Mouse (Mus musculus): ENCODE data around the gene Lsm14b. TPM values are rescaled to one million over a fixed set of nuclear protein-coding genes. Genes with fewer than 3 reads are reported as not detected.

The Lsm14b gene
- total and polyA plus RNA-seq, 3 experiments = 12.2 to 16.5 (median 15.3) TPM

GRCm38 (mm10) chr2:180005656-180006351 lies 19.0 kb upstream of the Lsm14b start:
- TF ChIP-seq EP300 (IDR thresholded peaks at IDR 0.05; ENCODE audit: low read length) = no peak
- no peak for TF ChIP-seq UBTF (IDR thresholded peaks at IDR 0.05; ENCODE audit: low read depth, low read length)
- TF ChIP-seq NRF1 (IDR thresholded peaks at IDR 0.05; ENCODE audit: low read depth, low read length) = no peak
- no peak for TF ChIP-seq CHD1 (IDR thresholded peaks at IDR 0.05; ENCODE audit: low read depth, low read length)
- no peak for TF ChIP-seq CTCF (conservative IDR thresholded peaks at IDR 0.05 in 1 of 2, IDR thresholded peaks at IDR 0.05 in 1 of 2; ENCODE audit: low read depth in 2 of 2, low read length in 2 of 2)
- TF ChIP-seq POLR2A (IDR thresholded peaks at IDR 0.05; ENCODE audit: low read depth, low read length) = no peak
- TF ChIP-seq RAD21 (IDR thresholded peaks at IDR 0.05; ENCODE audit: low read depth, low read length) = no peak
- TF ChIP-seq BHLHE40 (IDR thresholded peaks at IDR 0.05; ENCODE audit: low read depth, low read length) = no peak
- no peak for TF ChIP-seq MYC (IDR thresholded peaks at IDR 0.05; ENCODE audit: low read depth, low read length)
- TF ChIP-seq MEF2A (IDR thresholded peaks at IDR 0.05; ENCODE audit: borderline replicate concordance, low read depth, low read length) = no peak
- no peak for TF ChIP-seq IRF4 (IDR thresholded peaks at IDR 0.05; ENCODE audit: low read depth, low read length)
- TF ChIP-seq KAT2A (IDR thresholded peaks at IDR 0.05; ENCODE audit: insufficient replicate concordance, low read length) = no peak
- no peak for TF ChIP-seq TCF12 (IDR thresholded peaks at IDR 0.05; ENCODE audit: low read depth, low read length)
- TF ChIP-seq E2F4 (IDR thresholded peaks at IDR 0.05; ENCODE audit: insufficient replicate concordance, low read depth, low read length) = no peak
- no peaks in the 10 kb centered on the region for H3K79me2 ChIP-seq (replicated peaks; ENCODE audit: control insufficient read depth, extremely low read depth, insufficient read depth, poor library complexity, severe bottlenecking)
- in situ Hi-C loops (cut with MboI; ENCODE audit: low pct_ligation_motif_present, low pct_unique_long_range_greater_than_20kb, low sequenced_read_pairs) = no loop called here
- H3K9ac ChIP-seq (ENCODE audit: insufficient read depth, low read depth) = no peak overlapping the region
- dilution Hi-C loops (cut with MboI; ENCODE audit: extremely low pct_ligation_motif_present, extremely low pct_unique_long_range_greater_than_20kb, low sequenced_read_pairs) = no loop called here
- DNase-seq (ENCODE audit: extremely low read depth) = no peak
- no peaks in the 10 kb centered on the region for H3K36me3 ChIP-seq (replicated peaks in 1 of 2; ENCODE audit: control insufficient read depth in 1 of 2, insufficient read depth in 1 of 2, low read length in 1 of 2)
- H3K27me3 ChIP-seq (replicated peaks) = peaks cover 55% of the 10 kb centered on the region
- no peak overlapping the region for H3K4me2 ChIP-seq (ENCODE audit: insufficient read depth, low read depth, poor library complexity, severe bottlenecking)
- no peak overlapping the region for H3K27ac ChIP-seq (ENCODE audit: insufficient read depth, low read depth)
- H3K4me1 ChIP-seq (ENCODE audit: control insufficient read depth in 1 of 2, insufficient read depth in 2 of 2) = no peaks in the 10 kb centered on the region
- no peak overlapping the region for H3K4me3 ChIP-seq (replicated peaks in 1 of 3; ENCODE audit: low read depth in 2 of 3, low read length in 2 of 3, poor library complexity in 1 of 3)
- H3K9me3 ChIP-seq (replicated peaks; ENCODE audit: low read length) = peaks cover 15% of the 10 kb centered on the region

GRCm38 (mm10) chr2:180006352-180007017 lies 18.3 kb upstream of the Lsm14b start:
- Histone ChIP-seq H3K36me3 (replicated peaks in 1 of 2; ENCODE audit: control insufficient read depth in 1 of 2, insufficient read depth in 1 of 2, low read length in 1 of 2) (no peaks in the 10 kb centered on the region), H3K27me3 (replicated peaks) (peaks cover 55% of the 10 kb centered on the region), H3K27ac (ENCODE audit: insufficient read depth, low read depth) (no peak overlapping the region), H3K9ac (ENCODE audit: insufficient read depth, low read depth) (no peak overlapping the region), H3K9me3 (replicated peaks; ENCODE audit: low read length) (peaks cover 19% of the 10 kb centered on the region), H3K79me2 (replicated peaks; ENCODE audit: control insufficient read depth, extremely low read depth, insufficient read depth, poor library complexity, severe bottlenecking) (no peaks in the 10 kb centered on the region), H3K4me2 (ENCODE audit: insufficient read depth, low read depth, poor library complexity, severe bottlenecking) (no peak overlapping the region), H3K4me3 (replicated peaks in 1 of 3; ENCODE audit: low read depth in 2 of 3, low read length in 2 of 3, poor library complexity in 1 of 3) (no peak overlapping the region), H3K4me1 (ENCODE audit: control insufficient read depth in 1 of 2, insufficient read depth in 2 of 2) (no peaks in the 10 kb centered on the region)
- dilution Hi-C loops (cut with MboI; ENCODE audit: extremely low pct_ligation_motif_present, extremely low pct_unique_long_range_greater_than_20kb, low sequenced_read_pairs) (no loop called here), in situ Hi-C loops (cut with MboI; ENCODE audit: low pct_ligation_motif_present, low pct_unique_long_range_greater_than_20kb, low sequenced_read_pairs) (no loop called here)
- no peak for DNase-seq (ENCODE audit: extremely low read depth)
- no peak for TF ChIP-seq RAD21 (IDR thresholded peaks at IDR 0.05; ENCODE audit: low read depth, low read length)
- no peak for TF ChIP-seq MEF2A (IDR thresholded peaks at IDR 0.05; ENCODE audit: borderline replicate concordance, low read depth, low read length)
- TF ChIP-seq MAZ (IDR thresholded peaks at IDR 0.05; ENCODE audit: low read depth, low read length) = no peak
- no peak for TF ChIP-seq TBP (conservative IDR thresholded peaks at IDR 0.05; ENCODE audit: low read depth, low read length)
- TF ChIP-seq SIN3A (IDR thresholded peaks at IDR 0.05; ENCODE audit: low read length) = no peak
- no peak for TF ChIP-seq CTCF (conservative IDR thresholded peaks at IDR 0.05 in 1 of 2, IDR thresholded peaks at IDR 0.05 in 1 of 2; ENCODE audit: low read depth in 2 of 2, low read length in 2 of 2)
- TF ChIP-seq ZKSCAN1 (IDR thresholded peaks at IDR 0.05; ENCODE audit: borderline replicate concordance, low read depth, low read length) = no peak
- no peak for TF ChIP-seq MYC (IDR thresholded peaks at IDR 0.05; ENCODE audit: low read depth, low read length)
- TF ChIP-seq JUN (IDR thresholded peaks at IDR 0.05; ENCODE audit: insufficient read depth, low read depth, low read length) = no peak
- no peak for TF ChIP-seq TCF12 (IDR thresholded peaks at IDR 0.05; ENCODE audit: low read depth, low read length)
- no peak for TF ChIP-seq ZMIZ1 (IDR thresholded peaks at IDR 0.05; ENCODE audit: low read depth, low read length)
- TF ChIP-seq ZC3H11A (IDR thresholded peaks at IDR 0.05; ENCODE audit: low read depth, low read length) = no peak
- no peak for TF ChIP-seq JUND (conservative IDR thresholded peaks at IDR 0.05; ENCODE audit: low read depth, low read length)
- TF ChIP-seq CHD1 (IDR thresholded peaks at IDR 0.05; ENCODE audit: low read depth, low read length) = no peak
- TF ChIP-seq EP300 (IDR thresholded peaks at IDR 0.05; ENCODE audit: low read length) = no peak
- no peak for TF ChIP-seq E2F4 (IDR thresholded peaks at IDR 0.05; ENCODE audit: insufficient replicate concordance, low read depth, low read length)
